Mouse (Mus musculus): ENCODE results near the gene Gm14180.

- TF ChIP-seq POLR2AphosphoS2 (IDR thresholded peaks at IDR 0.05; ENCODE audit: low read depth, low read length) (no peak), MAX (IDR thresholded peaks at IDR 0.05; ENCODE audit: low read length) (no peak), HCFC1 (IDR thresholded peaks at IDR 0.05; ENCODE audit: low read depth, low read length) (no peak), CHD2 (IDR thresholded peaks at IDR 0.05; ENCODE audit: low read length) (no peak), POLR2A (IDR thresholded peaks at IDR 0.05; ENCODE audit: low read depth, low read length) (no peak), CTCF (conservative IDR thresholded peaks at IDR 0.05 in 1 of 2, IDR thresholded peaks at IDR 0.05 in 1 of 2; ENCODE audit: low read depth in 2 of 2, low read length in 2 of 2) (no peak), SMC3 (IDR thresholded peaks at IDR 0.05; ENCODE audit: low read depth, low read length) (no peak), BHLHE40 (IDR thresholded peaks at IDR 0.05; ENCODE audit: low read depth, low read length) (no peak), NRF1 (IDR thresholded peaks at IDR 0.05; ENCODE audit: low read depth, low read length) (no peak)
These were observed 43.6 kb downstream of the Gm14180 start, which contains the start of gene Gm14190 for GRCm38 (mm10) chr11:99690463-99690862.

Data from CH12.LX (cell line).